Mouse (Mus musculus) lung, postnatal 0 days (tissue): ENCODE measurements around the gene St6gal2. TPM values are rescaled to one million over a fixed set of nuclear protein-coding genes. Genes with fewer than 3 reads are reported as not detected.

Experiments
- ATAC-seq: fragments of 200-750 bp; cut with Nextera tagmentation; 2 replicates; pipeline ENCODE4 v1.8.0; 2017; ENCODE audit warnings: moderate library complexity
- DNase-seq: peaks from one replicate; pipeline ENCODE4 v3.0.0-alpha.2; 2016; ENCODE audit warnings: low spot score
- H3K27ac ChIP-seq: fragments of 300-500 bp; sonication (generic); 2 replicates; pipeline ENCODE4 v1.5.1; 2014; ENCODE audit warnings: antibody characterized with exemption, mild to moderate bottlenecking, low read length, mixed read lengths
- H3K27me3 ChIP-seq: fragments of 300-500 bp; sonication (generic); replicated peaks from 2 replicates; pipeline ENCODE4 v1.6.1; 2014; ENCODE audit warnings: low read length, mixed read lengths; ENCODE audit not compliant: insufficient read depth
- H3K36me3 ChIP-seq: fragments of 300-500 bp; sonication (generic); 2 replicates; pipeline ENCODE4 v1.6.1; 2014; ENCODE audit warnings: low read length, mixed read lengths; ENCODE audit not compliant: insufficient read depth
- H3K4me1 ChIP-seq: fragments of 300-500 bp; sonication (generic); 2 replicates; pipeline ENCODE4 v1.6.1; 2014; ENCODE audit warnings: antibody characterized with exemption, low read depth, low read length, mixed read lengths; ENCODE audit not compliant: insufficient read depth
- H3K4me2 ChIP-seq: fragments of 300-500 bp; sonication (generic); replicated peaks from 2 replicates; pipeline ENCODE4 v1.6.1; 2014; ENCODE audit warnings: low read depth, mild to moderate bottlenecking, low read length, moderate library complexity, mixed read lengths
- H3K4me3 ChIP-seq: fragments of 300-500 bp; sonication (generic); 2 replicates; pipeline ENCODE4 v1.5.1; 2014; ENCODE audit warnings: low read depth, low read length
- H3K9ac ChIP-seq: fragments of 300-500 bp; sonication (generic); replicated peaks from 2 replicates; pipeline ENCODE4 v1.6.1; 2014; ENCODE audit warnings: low read depth, mild to moderate bottlenecking
- H3K9me3 ChIP-seq: fragments of 300-500 bp; sonication (generic); 2 replicates; pipeline ENCODE4 v1.6.1; 2016; ENCODE audit warnings: low read length, mixed read lengths
- CTCF ChIP-seq: IDR thresholded peaks from 2 replicates; pipeline ENCODE4 v1.5.1; 2016; ENCODE audit warnings: antibody characterized with exemption, mild to moderate bottlenecking
- EP300 ChIP-seq: IDR thresholded peaks from 2 replicates; pipeline ENCODE4 v1.6.1; 2016; ENCODE audit warnings: antibody characterized with exemption, mild to moderate bottlenecking, control low read depth
- WGBS: fragments of 180-500 bp; shearing (Covaris S2); extraction: QIAGEN DNeasy Blood & Tissue Kit; methylation state at CpG from one replicate; pipeline ENCODE4 v1.1.7; 2014; 5-methylcytosine and 5-hydroxymethylcytosine counted together
- polyA plus RNA-seq: library from polyadenylated mRNA; unstranded; fragments of >200 nt; fragmentation: Nextera tagmentation; extraction: Ambion mirVana; gene quantifications from 2 replicates; pipeline ENCODE4 v1.2.1, GENCODE M21; 2015

St6gal2 gene
- polyA plus RNA-seq, 1 experiment from 2014 or later: 0.02 TPM

- DNase-seq: no peak
- Histone ChIP-seq H3K4me3 (no peak overlapping the region), H3K4me2 (no peak overlapping the region), H3K36me3 (no peaks in the 10 kb centered on the region), H3K27ac (no peak overlapping the region), H3K9me3 (no peaks in the 10 kb centered on the region), H3K9ac (no peak overlapping the region), H3K4me1 (no peaks in the 10 kb centered on the region), H3K27me3 (no peaks in the 10 kb centered on the region)
- 79% methylated on average over 7 of the region's 7 CpGs for WGBS
- TF ChIP-seq CTCF: no peak
- TF ChIP-seq EP300: no peak
- ATAC-seq: no peak
Observed at GRCm38 (mm10) chr17:55484108-55484870, 39.1 kb downstream of the St6gal2 start.

- no peak for TF ChIP-seq EP300
- no peak for TF ChIP-seq CTCF
- WGBS: 84% methylated on average over 7 of the region's 7 CpGs
- no peaks in the 10 kb centered on the region for H3K27me3 ChIP-seq
- ATAC-seq: no peak
- no peak overlapping the region for H3K9ac ChIP-seq
- H3K9me3 ChIP-seq: no peaks in the 10 kb centered on the region
- no peak for DNase-seq
- H3K36me3 ChIP-seq: no peaks in the 10 kb centered on the region
- H3K4me1 ChIP-seq: no peaks in the 10 kb centered on the region
- H3K4me2 ChIP-seq: no peak overlapping the region
- no peak overlapping the region for H3K4me3 ChIP-seq
- H3K27ac ChIP-seq: no peak overlapping the region
Observed at GRCm38 (mm10) chr17:55531872-55532271, 86.7 kb downstream of the St6gal2 start.

- WGBS: 60% methylated on average over 1 of the region's 1 CpGs
- DNase-seq (no peak), ATAC-seq (no peak)
- H3K36me3 ChIP-seq: no peaks in the 10 kb centered on the region
- no peaks in the 10 kb centered on the region for H3K27me3 ChIP-seq
- no peaks in the 10 kb centered on the region for H3K9me3 ChIP-seq
- no peaks in the 10 kb centered on the region for H3K4me1 ChIP-seq
- no peak for TF ChIP-seq CTCF
- TF ChIP-seq EP300: no peak
- no peak overlapping the region for H3K27ac ChIP-seq
- H3K9ac ChIP-seq: no peak overlapping the region
- no peak overlapping the region for H3K4me3 ChIP-seq
- no peak overlapping the region for H3K4me2 ChIP-seq
Observed at GRCm38 (mm10) chr17:55548476-55548875, 103.3 kb downstream of the St6gal2 start.

- H3K27ac ChIP-seq: no peak overlapping the region
- no peak for DNase-seq
- H3K27me3 ChIP-seq: no peaks in the 10 kb centered on the region
- H3K9ac ChIP-seq: no peak overlapping the region
- no peak overlapping the region for H3K4me3 ChIP-seq
- H3K4me2 ChIP-seq: no peak overlapping the region
- no peaks in the 10 kb centered on the region for H3K4me1 ChIP-seq
- TF ChIP-seq CTCF: no peak
- no peak for TF ChIP-seq EP300
- WGBS: 59% methylated on average over 2 of the region's 2 CpGs
- no peaks in the 10 kb centered on the region for H3K36me3 ChIP-seq
- ATAC-seq: no peak
- no peaks in the 10 kb centered on the region for H3K9me3 ChIP-seq
Observed at GRCm38 (mm10) chr17:55561774-55562173, 116.6 kb downstream of the St6gal2 start.

Other genes with a start within 250 kb of the St6gal2 start
- gene Vmn2r118, start 179.8 kb downstream of the St6gal2 start, polyA plus RNA-seq: not detected in 2 replicates